Mouse (Mus musculus): Measurements from ENCODE around the gene Lrrc17.
"Not testable (repeated sequence)": the region's sequence is repeated elsewhere in the genome, so short reads cannot be mapped to it uniquely, and the experiment has no call there.

The Lrrc17 gene

DNA sequence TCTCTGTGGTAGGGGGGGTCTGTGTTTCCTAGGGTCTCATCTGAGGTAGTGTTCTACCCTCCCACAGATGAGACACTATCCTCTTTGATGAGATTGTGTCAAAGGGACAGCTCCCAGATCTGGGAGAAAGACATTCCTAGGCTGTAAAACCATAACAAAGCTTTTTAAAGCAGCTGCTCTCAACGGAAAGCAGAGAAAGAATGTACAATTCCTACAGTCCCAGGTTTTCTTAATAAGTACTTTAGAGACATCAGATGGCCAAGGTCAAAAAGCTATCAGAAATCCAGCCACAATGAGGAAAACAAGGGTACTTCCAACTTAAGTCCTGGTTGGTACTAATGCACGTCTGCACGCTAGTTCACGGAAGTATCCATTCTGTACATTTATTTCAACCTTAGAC is 1.1 kb upstream of the Lrrc17 start:
- no peak for DNase-seq

DNA sequence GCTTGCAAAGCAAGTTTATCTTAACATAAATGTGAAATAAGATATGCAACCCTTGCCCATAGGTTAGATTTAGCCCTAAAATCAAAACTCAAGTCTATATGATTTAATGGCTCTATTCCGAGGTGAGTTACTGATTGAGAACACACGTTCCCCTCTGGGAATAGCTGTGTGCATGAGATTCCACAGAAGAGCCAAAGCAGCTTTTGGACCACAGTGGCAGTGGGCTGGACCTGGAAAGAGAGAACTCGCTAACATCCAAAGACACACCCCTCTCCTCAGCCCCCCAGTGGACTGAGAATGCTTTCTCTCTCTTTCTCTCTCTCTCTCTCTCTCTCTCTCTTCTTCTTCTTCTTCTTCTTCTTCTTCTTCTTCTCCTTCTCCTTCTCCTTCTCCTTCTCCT is 1.5 kb downstream of the Lrrc17 start:
- peak; percentile 51 for DNase-seq

DNA sequence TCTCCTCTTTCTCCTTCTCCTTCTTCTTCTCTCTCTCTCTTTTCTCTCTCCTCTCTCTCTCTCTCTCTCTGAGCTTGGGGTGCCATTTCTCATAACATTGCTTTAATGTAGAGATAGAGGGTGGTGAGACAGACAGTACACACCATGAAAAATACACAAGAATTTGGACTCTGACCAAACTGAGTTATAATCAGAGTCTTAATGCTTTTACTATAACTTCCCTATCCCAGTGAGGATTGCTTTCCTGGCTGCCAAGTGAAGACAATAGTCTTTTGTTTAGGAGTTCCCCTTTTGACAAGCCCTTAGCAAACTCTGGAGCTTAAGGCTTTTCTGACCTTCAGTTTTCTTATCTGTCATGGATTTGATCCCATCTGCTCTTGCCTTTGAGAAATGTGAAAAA is 1.9 kb downstream of the Lrrc17 start:
- DNase-seq: no peak

DNA sequence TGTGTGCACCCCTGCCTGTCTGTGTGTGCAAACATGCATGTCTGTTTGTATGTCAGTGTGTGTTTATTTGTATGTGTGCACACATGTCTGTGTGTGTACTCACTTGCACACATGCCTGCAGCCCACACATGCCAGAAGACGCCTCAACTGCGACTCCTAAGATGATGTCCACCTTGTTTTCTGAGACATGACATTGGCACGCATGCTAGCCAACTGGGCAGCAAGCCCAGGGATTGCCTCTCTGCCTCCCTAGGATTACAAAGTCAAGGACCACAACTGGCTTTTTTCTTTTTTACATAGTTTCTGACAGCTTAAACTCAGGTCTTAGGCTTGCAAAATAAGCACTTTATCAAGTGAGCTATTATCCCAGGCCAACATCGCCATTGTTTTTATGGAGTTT is 2.4 kb downstream of the Lrrc17 start:
- DNase-seq: peak; percentile 23

DNA sequence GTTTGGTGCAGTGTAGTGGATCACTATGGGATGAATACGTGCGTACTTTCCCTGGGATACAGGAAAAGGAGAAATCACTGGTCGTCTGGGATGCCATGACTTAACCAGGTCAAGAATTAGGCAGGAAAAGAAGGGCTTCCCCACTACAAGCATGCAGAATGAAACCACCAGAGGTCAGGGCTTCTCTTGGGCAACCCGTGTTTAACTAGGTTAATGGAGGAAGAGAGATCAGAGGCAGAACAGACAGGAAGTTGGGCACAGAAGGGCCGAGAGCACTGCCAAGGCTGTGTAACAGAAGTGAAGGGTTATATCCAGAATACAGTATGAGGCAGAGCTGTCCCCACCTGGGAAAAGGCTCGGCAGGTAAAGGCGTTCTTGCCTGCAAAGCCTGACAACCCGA is 3.6 kb downstream of the Lrrc17 start:
- DNase-seq: no peak

DNA sequence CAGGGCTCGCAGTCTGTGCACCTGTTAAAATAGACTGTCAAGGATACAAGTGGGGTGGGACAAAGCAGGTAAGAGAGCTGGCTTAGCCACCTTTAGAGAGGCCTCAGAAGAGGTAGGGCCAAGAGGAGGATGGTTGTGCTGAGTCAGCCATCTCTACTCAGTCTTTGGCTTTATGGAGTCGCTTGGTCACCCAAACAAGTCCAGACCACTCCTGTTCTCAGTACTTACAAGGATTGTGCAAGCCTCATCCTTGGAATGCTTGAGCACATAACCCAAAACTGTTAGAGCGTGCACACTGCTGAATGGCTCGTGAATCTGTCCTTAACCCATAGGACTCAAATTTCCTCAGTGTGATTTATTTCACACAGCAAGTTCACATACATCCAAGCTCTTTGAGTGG is 10.3 kb downstream of the Lrrc17 start:
- no peak for DNase-seq

DNA sequence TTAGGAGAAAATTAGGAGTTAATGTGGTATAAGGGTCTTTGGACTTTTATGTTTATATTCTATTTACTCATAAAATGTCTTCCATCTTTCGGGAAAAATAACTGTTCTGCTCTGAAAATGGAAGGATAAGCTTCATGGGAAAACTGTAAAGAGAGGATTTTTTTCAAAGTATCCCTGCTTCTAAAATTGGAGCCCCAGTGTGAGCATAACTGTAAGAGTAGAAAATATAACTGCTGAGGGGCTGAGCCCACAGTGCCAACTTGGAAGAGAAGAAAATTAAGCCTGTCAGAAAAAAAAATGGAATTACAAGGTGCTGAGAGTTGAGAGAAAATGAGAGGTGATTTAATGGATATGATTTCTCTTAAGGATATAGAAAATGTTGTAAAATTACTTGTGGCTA is 11.4 kb downstream of the Lrrc17 start:
- DNase-seq: no peak

DNA sequence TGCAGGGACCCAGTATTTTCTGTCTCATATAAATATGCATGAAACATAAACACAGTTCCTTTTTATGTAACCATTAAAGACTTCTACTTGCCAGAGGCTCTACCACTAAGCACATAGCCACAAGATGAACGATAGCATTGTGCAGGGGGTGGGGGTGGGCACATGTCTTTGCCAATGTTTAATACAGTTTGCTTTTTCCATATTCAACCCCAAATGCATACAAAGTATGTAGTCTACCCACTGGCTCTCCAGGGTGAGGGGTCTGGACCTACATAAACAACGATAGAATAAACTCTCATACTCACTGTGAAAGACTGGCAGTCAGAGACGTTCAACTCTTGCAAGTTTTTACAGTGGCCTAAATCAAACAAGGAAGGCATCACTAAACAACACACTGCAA is 13.1 kb downstream of the Lrrc17 start:
- DNase-seq: no peak

DNA sequence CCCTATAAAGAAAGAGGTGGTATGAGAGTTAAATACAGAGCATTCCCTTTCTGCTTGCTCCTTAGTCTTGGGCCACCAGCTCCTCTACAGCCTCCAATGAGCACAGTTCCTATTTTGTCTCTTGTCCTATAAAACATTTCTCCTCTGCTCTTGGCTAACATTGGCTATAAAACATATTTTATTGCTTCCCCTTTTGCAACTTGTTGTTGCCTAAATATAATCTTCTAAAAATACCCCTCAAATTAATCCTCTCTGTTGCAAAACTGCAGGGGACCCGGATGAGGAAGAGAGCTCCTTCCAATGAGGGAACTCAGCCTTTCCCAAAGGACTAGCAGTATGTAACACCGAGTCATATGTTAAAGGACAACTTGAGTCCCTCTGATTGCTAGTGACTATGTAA is 20.6 kb downstream of the Lrrc17 start:
- DNase-seq: peak; percentile 47

DNA sequence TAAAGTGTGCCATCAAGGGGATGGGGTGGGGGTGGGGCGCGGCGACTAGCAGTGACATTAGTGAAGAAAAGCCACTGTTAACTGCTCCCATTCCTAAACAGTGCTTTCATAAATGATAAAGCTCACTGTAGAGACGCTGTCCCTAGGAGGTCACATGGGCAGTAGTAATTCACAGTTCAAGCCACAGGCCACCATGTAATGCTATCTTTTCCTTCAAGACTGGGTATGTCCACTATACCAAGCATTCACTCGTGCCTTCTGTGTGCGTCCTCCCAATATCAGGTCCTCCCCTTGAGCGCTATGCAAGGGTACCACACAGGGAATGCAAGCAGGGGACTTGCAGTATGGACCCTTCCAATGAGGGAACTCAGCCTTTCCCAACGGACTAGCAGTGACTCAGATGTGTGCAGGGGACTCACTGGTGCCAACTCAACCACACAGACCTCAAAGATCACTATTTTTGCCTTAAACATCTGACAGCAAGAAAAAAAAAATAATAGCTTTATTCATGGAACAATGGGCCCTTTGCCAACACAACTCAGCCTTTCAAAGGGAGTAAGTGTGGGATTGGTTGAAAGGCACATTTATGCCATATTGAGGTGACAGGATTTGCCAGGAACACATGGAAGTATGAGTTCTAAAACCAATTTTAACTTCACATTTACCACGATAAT is 22.2 kb downstream of the Lrrc17 start:
- no peak for DNase-seq

DNA sequence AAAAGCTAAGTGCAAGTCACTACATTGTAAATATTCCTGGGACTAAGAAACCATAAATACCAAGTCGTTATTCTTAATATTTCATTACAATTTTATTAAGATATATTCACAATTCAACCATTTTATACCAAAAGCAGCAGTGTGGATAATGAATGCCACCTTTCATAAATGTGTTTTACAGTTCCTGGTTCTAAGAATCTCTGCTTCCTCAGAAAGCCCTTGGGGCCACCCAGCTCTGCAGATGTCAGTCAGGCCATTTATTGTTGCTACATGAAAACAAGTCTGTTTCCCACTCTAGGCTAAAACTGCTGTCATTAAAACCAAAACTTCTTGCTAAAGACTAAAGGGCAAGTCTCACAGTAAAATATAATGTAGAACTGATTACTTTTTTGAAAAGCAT is 24.4 kb downstream of the Lrrc17 start:
- no peak for DNase-seq

DNA sequence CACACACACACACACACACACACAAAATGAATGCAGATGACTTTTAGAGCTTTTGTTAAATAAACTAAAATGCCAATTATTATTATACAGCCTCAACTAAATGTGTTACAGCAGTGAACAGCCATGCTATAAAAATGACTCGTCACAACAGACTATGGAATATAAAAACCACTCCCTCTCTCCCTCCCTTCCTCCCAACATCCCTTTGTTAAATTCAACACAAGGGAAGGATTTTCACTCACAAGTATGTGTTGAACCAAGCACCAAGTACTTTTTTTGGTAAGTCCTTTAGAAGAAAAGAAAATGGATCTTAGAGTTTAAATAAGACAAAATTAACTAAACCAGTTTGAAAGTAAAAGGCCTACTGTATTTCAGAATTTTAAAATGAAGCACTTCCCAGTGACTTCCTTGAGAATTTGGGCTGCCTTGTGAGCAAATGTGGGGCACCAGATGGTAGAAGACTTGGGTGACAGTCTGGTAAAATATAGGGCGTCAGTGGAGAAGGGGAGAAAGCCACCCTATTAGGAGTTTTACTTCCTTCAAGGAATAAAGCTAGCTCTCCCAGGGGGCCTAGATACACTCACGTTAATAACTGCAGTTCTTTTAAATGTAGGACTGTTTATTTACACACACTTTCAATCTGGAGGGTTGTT is 29.5 kb downstream of the Lrrc17 start:
- no peak for DNase-seq

DNA sequence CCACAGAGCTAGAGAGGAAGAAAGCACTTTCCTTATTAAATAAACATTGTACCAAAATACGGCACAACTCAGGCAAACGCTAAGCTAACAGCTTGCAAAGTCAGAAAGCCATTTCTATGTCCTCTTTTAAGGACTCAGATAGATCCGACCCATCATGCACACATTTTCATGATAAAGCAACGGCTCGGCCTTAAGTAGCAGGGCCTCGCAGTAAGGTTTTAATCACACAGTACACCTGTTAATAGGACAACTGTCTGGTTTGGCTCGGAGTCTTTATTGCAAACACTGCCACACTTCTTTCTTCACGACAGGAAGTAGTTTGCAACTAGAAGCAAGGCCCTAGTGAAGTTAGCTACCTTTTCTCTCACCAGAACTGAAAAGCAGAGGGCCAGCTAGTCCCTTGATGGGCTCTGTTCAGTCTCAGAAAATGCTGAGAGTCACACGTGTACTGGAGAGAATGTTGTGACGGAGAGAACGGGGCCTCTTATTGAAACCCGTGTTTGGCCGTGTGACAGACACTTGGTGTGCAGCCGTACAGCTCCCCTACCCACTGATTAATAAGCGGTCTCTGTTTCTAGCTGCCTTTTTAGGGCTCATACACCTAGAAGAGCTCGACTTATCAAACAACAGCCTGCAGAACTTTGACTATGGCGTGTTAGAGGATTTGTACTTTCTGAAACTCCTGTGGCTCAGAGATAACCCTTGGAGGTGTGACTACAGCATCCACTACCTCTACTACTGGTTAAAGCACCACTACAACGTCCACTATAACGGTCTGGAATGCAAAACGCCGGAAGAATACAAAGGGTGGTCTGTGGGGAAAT is 31.2 kb downstream of the Lrrc17 start:
- DNase-seq: no peak

DNA sequence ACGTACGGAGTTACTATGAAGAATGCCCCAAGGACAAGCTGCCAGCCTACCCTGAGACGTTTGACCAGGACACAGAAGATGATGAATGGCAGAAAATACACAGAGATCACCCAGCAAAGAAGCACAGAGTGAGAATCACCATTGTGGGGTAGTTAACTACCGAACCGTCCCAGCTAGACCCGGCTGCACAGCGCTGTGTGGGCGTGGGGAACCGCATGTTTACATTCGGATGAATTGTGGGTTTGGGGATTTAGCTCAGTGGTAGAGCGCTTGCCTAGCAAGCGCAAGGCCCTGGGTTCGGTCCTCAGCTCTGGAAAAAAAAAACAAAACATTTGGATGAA is 31.8 kb downstream of the Lrrc17 start:
- no peak for DNase-seq

DNA sequence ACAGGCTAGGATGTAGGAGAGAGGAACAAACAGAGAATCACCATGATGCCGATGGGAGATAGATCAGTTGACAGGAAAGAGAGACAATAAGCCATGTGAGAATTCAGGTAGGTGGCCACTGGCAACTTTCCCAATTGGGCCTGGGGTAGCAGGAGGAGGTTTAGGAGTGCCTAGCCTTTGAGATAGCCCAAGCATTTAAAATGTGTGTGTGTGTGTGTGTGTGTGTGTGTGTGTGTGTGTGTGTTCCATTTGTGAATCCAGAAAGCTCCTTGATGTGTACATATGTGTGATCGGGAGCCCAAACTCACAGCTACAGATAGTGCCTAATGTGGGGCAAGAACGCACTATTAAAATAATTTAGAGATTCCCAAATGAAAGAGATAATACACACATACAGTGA is 34.8 kb downstream of the Lrrc17 start:
- DNase-seq: no peak

DNA sequence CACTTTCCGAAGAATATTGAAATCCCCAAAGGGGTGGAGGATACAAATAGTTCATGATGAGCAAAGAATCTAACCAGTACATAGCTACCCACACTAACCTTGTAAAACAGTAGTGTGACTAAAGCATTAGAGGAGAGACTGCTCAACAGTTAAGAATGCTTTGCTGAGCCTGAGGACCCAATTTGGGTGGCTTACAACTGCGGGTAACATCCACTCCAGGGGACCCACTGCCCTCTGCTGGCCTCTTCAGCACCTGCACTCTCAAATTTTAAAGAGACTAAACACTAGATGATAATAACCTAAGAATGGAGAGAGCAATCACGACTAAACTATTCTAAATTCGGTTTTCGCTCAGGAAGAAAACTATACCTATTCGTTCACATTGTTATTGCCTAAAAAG is 43.4 kb downstream of the Lrrc17 start:
- peak; percentile 67 for DNase-seq

DNA sequence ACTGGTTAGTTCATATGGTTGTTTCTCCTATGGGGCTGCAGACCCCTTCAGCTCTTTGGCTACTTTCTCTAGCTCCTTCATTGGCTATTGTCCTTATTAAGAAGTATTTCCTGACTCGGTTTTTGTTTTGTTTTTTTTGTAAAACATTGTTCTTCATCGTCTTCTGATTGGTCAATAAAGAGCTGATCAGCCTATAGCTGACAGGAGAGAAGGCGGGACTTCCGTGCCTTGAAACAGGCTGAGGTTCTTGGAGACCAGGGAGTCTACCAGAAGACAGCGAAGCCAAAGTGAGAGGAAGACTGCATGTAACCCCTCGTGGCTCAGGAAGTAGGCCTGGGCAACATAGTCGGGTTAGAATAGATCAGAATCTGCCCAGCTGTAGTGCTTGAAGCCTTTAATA is 44.3 kb downstream of the Lrrc17 start:
- DNase-seq: no peak

DNA sequence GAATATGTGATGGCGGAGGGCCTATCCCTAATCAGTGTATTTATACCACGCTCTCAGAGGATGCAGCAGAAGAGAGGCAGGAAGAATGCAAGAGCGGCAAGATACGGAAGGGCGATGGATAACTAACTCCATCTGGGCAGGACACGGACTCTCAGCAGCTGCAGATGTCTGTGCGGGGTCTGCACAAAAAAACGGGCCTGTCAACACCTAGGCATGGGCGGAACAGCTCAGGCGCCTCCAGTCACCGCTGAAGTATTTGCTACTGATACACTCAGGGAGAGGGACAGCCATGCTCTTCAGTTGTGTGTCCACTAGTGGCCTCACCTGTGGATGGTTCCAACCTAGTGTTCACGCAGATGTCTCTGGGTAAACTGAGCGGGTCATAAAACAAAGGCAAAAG is 44.9 kb downstream of the Lrrc17 start:
- no peak for DNase-seq

DNA sequence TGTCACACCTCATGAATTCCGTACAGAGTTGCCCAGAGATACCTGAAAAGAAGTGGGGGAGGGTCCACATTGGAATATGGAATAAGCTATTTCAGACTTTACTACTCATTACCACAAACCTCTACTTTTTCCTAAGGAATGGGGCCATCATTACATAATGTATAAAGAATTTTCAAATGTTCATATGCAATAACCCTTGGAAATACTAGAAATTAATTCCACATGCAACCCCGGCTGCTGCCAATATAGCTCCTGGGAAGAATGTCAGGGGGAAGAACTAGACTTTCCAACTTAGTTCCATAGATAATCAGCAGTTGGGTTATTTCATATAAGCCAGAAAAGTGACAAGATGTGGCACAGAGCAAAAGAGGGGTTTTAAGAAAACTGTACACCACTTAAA is 48.7 kb downstream of the Lrrc17 start:
- DNase-seq: no peak

DNA sequence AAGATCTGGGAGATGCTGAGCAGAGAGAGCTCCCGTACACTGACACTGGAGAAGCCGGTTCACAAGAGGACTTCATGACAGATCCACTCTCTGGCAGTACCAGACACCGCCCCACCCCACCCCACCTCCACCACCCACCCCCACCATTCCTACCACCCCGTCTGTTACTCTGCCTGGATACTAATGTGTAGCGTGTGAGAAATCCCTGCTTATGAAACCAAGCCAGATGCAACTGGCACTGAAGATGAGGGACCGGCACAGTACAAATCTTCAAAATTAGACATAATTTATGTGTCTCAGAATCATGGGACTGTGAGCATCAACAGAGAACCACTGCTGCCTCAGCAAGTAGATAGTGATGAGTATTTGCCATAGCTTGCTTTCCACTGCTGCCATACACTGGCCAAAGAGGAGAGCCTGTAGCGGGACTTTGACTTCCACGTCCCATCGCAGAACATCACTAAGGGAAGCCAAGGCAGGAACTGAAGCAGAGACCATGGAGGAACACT is 49.9 kb downstream of the Lrrc17 start:
- DNase-seq: no peak

DNA sequence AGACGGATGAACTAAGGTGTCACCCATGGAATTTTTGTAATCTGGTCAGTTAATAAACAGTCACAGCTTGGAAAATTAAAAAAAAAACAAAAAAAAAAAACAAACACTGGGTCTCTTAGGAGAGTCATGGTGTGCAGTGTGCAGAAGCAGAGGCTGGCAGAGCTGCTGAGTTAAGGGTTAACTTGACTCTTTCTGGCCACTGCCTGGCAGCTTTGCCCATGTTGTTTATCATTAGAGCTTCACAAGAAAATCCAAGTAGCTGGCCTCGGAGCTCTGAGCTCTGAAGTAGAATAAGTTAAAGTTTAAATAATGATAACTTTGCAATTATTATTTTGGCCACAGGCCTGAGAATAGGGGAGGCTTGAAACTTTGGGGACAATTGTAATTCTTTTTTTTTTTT is 56.2 kb downstream of the Lrrc17 start:
- not testable (repeated sequence) for DNase-seq

DNA sequence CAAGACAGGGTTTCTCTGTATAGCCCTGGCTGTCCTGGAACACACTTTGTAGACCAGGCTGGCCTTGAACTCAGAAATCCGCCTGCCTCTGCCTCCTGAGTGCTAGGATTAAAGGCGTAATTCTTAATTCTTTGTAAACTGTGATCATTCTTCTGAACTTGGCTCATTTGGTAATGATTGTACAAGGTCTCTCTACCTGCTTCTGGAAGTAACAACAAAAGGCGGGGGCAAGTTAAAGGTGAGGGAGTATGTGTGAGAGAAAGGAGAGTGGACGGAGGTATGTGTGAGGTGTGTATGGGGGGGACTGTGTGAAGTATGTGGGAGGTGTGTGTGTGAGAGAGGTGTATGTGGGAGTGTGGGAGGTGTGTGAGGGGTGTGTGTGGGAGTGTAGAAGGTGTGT is 56.6 kb downstream of the Lrrc17 start:
- DNase-seq: no peak

DNA sequence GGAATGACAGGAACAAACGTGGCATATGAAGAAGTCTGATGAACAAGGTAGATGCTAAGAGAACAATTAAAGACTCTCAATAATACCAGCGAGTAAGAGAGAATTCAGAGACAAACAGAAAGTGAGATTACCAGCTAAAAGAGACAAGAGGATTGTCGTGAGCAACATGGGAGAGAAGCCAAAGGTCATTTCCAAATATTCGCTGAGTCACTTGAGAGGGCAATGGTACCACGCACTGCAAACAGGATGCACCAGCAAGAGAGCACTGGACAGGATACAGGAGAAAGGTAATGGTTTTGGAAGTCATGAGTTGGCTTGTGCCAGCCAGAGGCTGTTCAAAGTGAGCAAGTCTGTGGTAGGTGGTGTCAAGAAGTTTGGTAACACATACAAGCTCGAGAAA is 62.6 kb downstream of the Lrrc17 start:
- no peak for DNase-seq

Measured in lung, postnatal 10 days (tissue).